Mouse (Mus musculus) gastrocnemius, adult 2 months (tissue): ENCODE results near the gene Dnajb13. TPM values are rescaled to one million over a fixed set of nuclear protein-coding genes. Genes with fewer than 3 reads are reported as not detected.
A peak's percentile ranks its signal among the peaks of the same experiment; 100 is the strongest.

ENCODE experiments used
- DNase-seq: peaks from one replicate; pipeline ENCODE4 v3.0.0; 2022
- H3K27ac ChIP-seq: fragments of 200-600 bp; 2 replicates; pipeline ENCODE4 v1.8.1; 2022; ENCODE audit warnings: mild to moderate bottlenecking
- H3K4me3 ChIP-seq: fragments of 200-600 bp; 2 replicates; pipeline ENCODE4 v1.8.1; 2022; ENCODE audit warnings: mild to moderate bottlenecking, moderate library complexity
- CTCF ChIP-seq: fragments of 200-600 bp; IDR thresholded peaks from 2 replicates; pipeline ENCODE4 v1.8.1; 2022; ENCODE audit warnings: antibody characterized with exemption, mild to moderate bottlenecking, moderate library complexity
- intact Hi-C: fragments of 180-260 bp; cut with DNase I; formaldehyde crosslinking; loops from one replicate; pipeline ENCODE4 v1.15.1; 2025
- long read RNA-seq, 2 experiments: library from polyadenylated mRNA; stranded (forward); transcript quantifications; one replicate each; pipeline ENCODE4 v2.0.0; 2021
- total RNA-seq, 2 experiments: library from RNA; stranded (reverse); gene quantifications; 2 replicates each; pipeline ENCODE4 v1.2.3; 2021

The Dnajb13 gene
- total RNA-seq, result not detected
- long read RNA-seq, experiment 1, result 0 reads
- long read RNA-seq, experiment 2, result 0 reads

DNA sequence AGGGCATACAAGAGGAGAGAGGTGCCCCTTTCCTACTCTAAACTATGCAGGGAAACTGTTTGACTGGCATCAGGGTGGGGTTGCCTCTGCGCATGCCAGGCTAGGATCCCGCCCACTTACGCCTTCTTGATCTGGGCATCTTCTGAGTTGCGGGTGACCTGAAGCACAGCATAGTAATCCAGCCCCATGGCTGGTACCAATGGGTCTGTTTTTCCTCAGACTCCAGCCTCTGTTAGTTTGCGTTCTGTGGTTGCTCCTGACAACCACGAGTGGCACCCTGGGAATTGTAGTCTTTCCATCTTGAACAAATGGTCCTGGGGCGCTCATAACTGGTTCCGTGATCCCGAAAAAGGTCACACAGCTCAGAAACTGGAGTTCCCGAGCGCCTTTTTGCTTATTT, at the start of gene Dnajb13:
Gene Dnajb13, minus strand, starts transcription at position 388 of the 400 bp plus-strand sequence.
- TF ChIP-seq CTCF, result no peak
- intact Hi-C loops, result no loop called here
- peak; percentile 9 for DNase-seq
- no peak within 1 kb of the TSS for H3K27ac ChIP-seq
- H3K4me3 ChIP-seq, result no peak within 1 kb of the TSS

DNA sequence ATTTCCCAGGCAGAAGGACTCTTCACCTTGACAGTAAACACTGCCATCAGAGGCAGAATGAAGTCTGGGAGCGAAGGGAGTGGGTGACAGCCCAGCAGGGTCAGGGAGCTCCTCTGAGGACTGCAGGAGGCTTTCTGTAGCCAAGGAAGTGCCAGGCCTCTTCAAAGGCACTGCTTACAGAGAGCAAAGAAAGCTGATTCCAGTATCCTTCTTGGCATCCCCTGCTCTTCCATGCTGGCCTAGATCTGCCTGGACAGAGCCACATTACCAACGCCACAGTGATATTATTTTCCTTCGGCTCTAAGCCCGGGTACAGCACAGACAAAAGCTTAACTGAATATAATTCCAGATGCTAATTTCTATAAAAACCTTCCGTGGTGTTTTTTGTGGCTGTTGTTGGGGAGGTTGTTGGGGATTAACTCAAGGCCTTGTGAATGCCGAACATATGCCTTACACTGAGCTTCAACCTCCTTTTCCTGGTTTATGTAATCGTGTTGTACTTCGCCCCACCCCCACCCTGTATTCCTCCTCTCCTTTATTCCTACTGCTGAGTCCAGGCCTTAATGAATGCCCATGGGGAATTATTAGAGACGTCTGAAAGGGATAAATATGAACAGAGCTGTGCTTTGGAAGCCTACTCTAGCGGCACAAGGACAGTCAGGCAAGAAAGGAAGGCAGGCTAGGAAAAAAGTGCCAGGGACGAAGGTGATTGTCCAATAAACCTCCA, 47.3 kb upstream of the Dnajb13 start:
- DNase-seq, result peak; percentile 61
- TF ChIP-seq CTCF, result no peak
- intact Hi-C loops, result no loop called here
- Histone ChIP-seq H3K4me3 (no peak overlapping the region), H3K27ac (peak overlapping the region; percentile 86)

DNA sequence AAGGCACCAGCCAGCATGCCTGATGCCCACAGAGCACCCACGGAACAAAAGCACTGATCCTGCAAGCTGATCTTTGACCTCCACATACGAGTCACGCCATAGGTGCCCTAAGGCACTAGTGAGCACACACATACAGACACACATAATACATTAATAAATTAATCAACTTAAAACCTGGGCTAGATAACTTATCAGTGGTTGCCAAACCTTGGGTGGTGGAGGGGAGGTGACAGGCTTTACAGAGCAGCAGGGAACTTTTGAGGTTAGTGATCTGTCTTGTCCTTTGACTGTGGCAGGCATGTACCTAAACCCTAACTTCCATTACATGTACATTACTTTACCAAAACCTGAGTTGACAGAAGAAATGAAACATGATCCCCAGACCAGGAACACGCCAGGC, 44.6 kb upstream of the Dnajb13 start:
- no peak overlapping the region for H3K27ac ChIP-seq
- H3K4me3 ChIP-seq, result no peak overlapping the region
- no peak for TF ChIP-seq CTCF
- intact Hi-C loops, result no loop called here
- DNase-seq, result no peak

DNA sequence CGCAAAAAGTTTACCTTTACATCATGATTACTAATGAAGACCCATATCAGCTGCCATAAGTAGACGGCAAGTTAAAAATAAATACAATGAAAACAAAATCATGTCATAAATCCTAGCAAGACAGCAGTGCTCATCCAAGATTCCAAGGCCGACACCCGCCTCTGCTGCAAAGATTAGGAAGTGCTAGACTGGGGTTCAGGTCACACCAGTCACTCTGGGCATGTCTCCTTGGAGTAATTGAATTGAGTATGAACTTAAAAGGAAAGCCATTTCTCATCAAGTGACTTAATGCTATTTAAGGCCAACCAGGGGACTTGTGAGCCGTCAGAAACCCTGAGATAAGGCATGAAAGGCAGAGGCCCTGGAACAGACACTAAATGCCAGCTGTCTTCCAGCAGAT, 42.5 kb upstream of the Dnajb13 start:
- DNase-seq, result no peak
- peak overlapping the region; percentile 24; the same call in 1 of the 2 replicates for H3K27ac ChIP-seq
- TF ChIP-seq CTCF, result no peak
- no peak overlapping the region for H3K4me3 ChIP-seq
- intact Hi-C loops, result no loop called here

DNA sequence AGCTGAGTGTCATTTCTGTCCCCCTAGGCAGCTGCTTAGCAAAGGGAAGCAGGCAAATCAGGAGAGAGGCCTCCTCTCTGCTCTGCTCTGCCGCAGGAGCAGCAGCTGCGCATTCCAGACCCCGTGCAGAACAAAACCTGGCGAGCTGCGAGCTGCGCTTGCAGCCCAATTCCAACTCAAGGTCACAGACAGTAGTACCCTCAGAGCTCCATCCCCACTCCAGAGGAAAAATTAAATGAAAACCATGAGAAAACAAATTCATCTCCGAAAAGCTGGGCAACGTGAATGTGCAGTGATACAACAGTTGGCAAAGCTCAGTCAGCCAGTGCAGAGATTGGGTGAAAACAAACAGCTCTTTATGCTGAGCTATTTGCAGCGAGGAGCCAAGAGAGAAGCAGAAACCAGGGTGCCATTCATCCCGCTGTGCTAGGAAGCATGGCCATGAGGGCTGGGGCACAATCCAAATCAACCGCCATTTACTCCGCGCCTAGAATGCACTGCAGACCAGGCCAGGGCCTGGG, 40.7 kb upstream of the Dnajb13 start:
- H3K4me3 ChIP-seq, result peak overlapping the region; percentile 34
- H3K27ac ChIP-seq, result peak overlapping the region; percentile 68
- TF ChIP-seq CTCF, result no peak
- DNase-seq, result peak; percentile 25
- intact Hi-C loops, result no loop called here

DNA sequence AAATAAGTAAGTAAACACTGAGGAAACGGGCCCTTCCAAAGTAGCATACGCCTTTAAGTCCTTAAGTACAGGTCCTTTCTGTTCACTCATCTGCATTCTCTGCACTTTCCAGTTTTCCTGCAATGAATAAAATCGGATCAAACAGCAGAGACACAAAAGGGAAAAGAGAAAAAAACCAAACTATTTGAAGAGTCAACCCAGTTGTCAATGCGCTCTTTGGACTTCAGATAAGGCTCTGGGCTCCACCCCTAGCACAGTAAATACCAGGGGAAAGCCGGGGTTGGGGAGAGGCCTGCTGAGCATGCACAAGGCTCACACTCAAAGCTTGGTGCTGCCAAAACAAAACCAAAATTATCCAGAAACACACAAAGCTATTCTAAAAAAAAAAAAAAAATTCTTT, 40.2 kb upstream of the Dnajb13 start:
- TF ChIP-seq CTCF, result no peak
- H3K27ac ChIP-seq, result peak overlapping the region; percentile 68
- intact Hi-C loops, result no loop called here
- DNase-seq, result no peak
- no peak overlapping the region for H3K4me3 ChIP-seq

DNA sequence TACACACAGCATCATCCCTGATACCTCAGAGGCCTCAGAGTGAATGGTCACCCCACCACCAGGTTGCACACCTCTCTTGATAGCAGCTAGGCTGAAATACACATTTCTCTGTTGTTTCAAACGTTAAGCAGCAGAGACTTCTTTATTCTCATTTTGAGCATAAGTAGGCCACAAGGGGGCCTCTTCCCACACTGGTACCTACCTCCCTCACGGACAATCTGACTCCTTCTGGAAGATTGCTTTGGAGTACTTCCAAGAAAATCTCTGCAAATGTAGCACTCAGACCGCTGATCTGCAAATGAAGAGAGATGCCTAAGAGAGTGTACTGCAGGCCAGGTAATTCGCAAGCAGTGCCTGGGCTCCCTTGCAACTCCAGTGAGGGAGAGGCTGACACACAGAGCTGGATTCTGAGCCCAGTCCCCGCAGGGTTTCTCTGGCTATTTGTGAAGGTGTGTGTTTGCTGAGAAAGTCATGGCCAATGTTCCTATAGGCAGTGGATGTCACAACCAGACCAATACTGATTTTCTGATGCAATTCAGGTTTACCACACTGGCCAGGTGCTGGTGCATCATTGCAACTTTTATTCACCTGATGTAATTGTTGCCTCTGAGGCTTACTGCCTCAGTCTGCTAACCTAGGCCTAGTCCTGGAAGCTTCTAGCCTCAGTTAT, 35.7 kb upstream of the Dnajb13 start:
- peak; percentile 36 for DNase-seq
- H3K27ac ChIP-seq, result peak overlapping the region; percentile 48
- intact Hi-C loops, result no loop called here

DNA sequence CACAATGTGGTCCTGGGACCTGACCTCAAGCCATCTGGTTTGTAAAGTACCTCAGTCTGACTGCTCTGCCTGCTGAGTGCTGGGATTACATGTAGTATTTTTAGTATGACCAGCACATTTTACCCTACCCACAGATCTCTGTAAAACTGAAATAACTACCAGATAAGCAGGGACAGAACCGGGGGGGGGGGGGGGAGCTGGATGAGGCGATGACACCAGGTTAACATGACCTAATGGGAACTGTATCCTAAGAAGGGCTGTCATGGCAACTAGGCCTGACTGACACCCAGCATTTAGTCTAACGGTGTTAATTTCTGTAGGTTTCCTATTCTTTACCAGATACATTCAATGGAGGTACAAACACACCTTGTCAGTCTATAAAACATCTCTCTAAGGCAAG, 35.0 kb upstream of the Dnajb13 start:
- intact Hi-C loops, result no loop called here
- no peak for TF ChIP-seq CTCF
- DNase-seq, result no peak
- Histone ChIP-seq H3K27ac (peak overlapping the region; percentile 48; the same call in 1 of the 2 replicates), H3K4me3 (no peak overlapping the region)

More for the DNA sequence above, 35.7 kb upstream of the Dnajb13 start:
- no peak overlapping the region for H3K4me3 ChIP-seq
- TF ChIP-seq CTCF, result peak; percentile 59

DNA sequence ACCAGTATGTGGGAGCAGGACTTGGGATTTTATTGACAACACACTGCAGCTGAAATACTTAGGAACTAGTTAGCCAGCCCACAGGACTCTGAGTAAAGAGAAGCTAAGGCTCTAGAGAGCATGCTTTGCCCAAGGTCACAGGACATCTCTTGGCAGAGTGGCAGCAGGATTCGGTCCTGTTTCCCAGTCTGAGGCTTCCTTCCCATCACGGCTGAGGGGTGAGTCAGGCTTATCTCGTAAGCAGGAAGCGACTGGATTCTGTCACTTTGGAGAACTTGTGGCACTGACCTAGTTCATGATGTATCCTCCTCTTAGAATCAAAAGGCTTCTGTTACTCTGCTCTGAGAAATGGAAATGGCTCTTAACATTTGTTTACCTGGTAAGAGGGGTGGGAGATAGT, 32.9 kb upstream of the Dnajb13 start:
- no peak overlapping the region for H3K4me3 ChIP-seq
- intact Hi-C loops, result no loop called here
- no peak for TF ChIP-seq CTCF
- H3K27ac ChIP-seq, result no peak overlapping the region
- DNase-seq, result no peak

DNA sequence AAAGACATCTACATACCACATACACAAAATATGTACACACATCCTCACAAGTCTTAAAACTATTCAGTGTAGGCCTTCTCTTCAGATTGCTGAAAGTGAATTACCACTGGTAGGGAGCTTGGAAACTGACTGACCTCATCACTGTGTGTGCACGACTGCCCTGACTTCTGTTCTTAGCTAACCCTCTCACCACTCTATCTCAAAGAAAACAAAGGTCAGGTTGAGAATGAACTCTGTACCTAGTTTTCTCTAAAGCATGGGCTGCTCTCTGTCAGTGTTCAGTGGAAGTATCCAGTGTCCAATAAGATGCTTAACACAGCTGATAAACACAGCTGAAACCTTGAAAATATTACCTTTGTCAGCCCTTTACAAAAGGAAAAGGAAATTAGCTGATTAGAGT, 29.7 kb upstream of the Dnajb13 start:
- intact Hi-C loops, result no loop called here
- no peak for DNase-seq
- Histone ChIP-seq H3K27ac (no peak overlapping the region), H3K4me3 (no peak overlapping the region)
- TF ChIP-seq CTCF, result no peak

DNA sequence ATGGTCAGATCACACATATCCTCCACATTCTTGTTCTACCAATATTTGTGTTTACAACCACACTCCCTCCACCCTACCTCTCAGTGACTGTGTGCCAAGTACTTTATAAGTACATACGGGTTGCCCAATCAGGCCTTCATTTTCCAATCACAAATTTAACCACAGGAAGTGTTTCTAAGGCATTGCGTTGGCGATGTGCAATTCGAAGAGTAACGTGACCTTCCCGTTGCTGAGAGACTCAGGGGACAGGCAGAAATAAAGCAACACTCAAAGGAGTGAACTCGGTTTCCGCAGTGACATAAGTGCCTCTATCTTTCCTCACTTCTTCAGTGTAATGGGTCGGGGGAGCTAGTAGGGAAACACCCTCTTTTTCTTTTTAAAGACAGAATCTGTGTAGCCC, 24.8 kb upstream of the Dnajb13 start:
- TF ChIP-seq CTCF, result no peak
- Histone ChIP-seq H3K27ac (no peak overlapping the region), H3K4me3 (no peak overlapping the region)
- DNase-seq, result no peak
- intact Hi-C loops, result loop anchor here (5.0 kb wide), 1 partner anchor 73 kb away; no protein-coding TSS in a partner anchor

DNA sequence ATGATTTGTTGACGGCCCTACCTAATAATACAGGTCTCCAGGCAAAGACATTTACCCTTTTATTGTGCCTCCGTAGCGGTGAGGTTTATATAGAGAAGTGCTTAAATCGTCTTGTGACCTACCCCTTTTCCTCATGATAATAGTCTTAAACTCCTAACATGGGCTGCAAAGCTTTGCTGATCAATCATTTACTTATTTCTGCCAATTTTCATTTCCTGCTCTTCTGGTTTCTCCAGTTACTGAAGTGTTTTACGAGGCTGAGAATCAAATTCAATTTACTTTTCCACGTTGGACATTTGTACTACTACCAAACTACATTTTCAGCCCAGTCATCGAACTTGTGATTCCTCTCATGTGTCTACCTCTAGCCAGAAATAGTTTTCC, 22.8 kb upstream of the Dnajb13 start:
- no peak for DNase-seq
- intact Hi-C loops, result loop anchor here (2.0 to 5.0 kb wide), 2 partner anchors 45 to 75 kb away; no protein-coding TSS in a partner anchor
- H3K4me3 ChIP-seq, result peak overlapping the region; percentile 82
- H3K27ac ChIP-seq, result peak overlapping the region; percentile 93
- no peak for TF ChIP-seq CTCF

DNA sequence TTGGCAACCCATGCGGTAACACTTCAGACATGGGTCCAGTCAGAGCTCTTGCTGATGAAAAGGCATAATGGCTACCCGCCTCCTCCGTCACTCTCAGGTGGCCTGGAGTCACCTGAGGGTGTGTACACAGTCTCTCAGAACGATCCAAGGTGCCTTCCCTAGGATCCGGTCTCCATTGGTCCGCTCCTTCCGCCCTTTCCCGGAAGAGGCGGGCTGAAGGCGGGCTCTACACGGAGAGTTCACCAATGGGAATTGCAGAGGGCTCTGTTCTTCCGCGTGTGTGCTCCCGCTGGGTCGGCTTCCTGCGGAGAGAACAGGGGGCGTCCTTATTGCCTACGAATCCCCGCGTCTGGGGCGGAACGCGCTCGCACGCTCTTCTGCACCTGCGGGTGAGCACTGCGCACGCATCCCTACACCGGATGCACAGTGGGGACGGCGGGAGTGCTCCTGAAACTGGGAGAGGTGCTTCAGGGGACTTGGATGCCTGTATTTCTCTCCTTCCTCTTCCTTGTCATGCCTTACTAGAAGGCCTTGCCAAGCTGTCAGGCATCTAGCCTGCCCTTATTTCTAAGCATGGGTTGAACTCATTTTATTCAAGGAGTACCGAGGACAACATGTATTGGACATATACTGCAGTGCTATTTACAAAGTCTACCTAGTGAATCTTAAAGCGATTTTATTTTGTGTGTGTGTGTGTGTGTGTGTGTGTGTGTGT, 22.2 kb upstream of the Dnajb13 start, which contains the start of gene Coa4:
Gene Coa4, plus strand, starts transcription at position 268 of the 715 bp plus-strand sequence.
- Histone ChIP-seq H3K27ac (peak within 1 kb of the TSS; percentile 93), H3K4me3 (peak within 1 kb of the TSS; percentile 82)
- DNase-seq, result peak; percentile 91
- intact Hi-C loops, result loop anchor here (2.0 to 5.0 kb wide), 2 partner anchors 46 to 75 kb away; no protein-coding TSS in a partner anchor
- no peak for TF ChIP-seq CTCF
